Mouse (Mus musculus): ENCODE measurements at regions not wholly inside any gene's neighbourhood (a gene's known extent, or its start where the extent isn't known, plus 50 kb on each side); places are given as distances from the start of the nearest gene placed in this dataset.

GRCm38 (mm10) chr1:71506534-71506933 lies 50.4 kb upstream of the Atic start:
- TF ChIP-seq UBTF (IDR thresholded peaks at IDR 0.05; ENCODE audit: low read depth, low read length) (no peak), ZKSCAN1 (IDR thresholded peaks at IDR 0.05; ENCODE audit: borderline replicate concordance, low read depth, low read length) (no peak), CTCF (conservative IDR thresholded peaks at IDR 0.05 in 1 of 2, IDR thresholded peaks at IDR 0.05 in 1 of 2; ENCODE audit: low read depth in 2 of 2, low read length in 2 of 2) (no peak), EP300 (IDR thresholded peaks at IDR 0.05; ENCODE audit: low read length) (no peak), CHD1 (IDR thresholded peaks at IDR 0.05; ENCODE audit: low read depth, low read length) (no peak), CHD2 (IDR thresholded peaks at IDR 0.05; ENCODE audit: low read length) (no peak), ZNF384 (IDR thresholded peaks at IDR 0.05; ENCODE audit: low read depth, low read length) (no peak), MAX (IDR thresholded peaks at IDR 0.05; ENCODE audit: low read length) (no peak), PAX5 (IDR thresholded peaks at IDR 0.05; ENCODE audit: low read length) (no peak), MAZ (IDR thresholded peaks at IDR 0.05; ENCODE audit: low read depth, low read length) (no peak)
